13 mouse cellular contexts compared by ENCODE assay signal in genomic region chr7:141817355-141818075, GRCm38 (mm10). TPM values are rescaled to one million over a fixed set of nuclear protein-coding genes. Genes with fewer than 3 reads are reported as not detected.
A peak's percentile ranks its signal among the peaks of the same experiment; 100 is the strongest.
DNase-seq lines count a peak whose midpoint lies in the region; ATAC-seq and TF ChIP-seq lines count a peak whose summit lies in the region.
"Had no signal": no experiment of that assay in that cellular context is flagged by ENCODE, and none has a peak within 500 bp of the region (broad histone marks: within the 10 kb centered on the region; RNA-seq: fewer than 3 reads in every experiment).

No protein-coding gene starts in this region.

- no peak overlapping the region for H3K4me2 ChIP-seq in kidney, embryonic 16.5 days (replicated peaks; ENCODE audit: low read depth, low read length)
- H3K4me2 ChIP-seq: liver, embryonic 11.5 days had no signal

- 54% methylated on average over 11 of the region's 11 CpGs for WGBS in kidney, embryonic 16.5 days

- no peak for TF ChIP-seq CTCF in Patski (IDR thresholded peaks at IDR 0.05)

- CTCF ChIA-PET in Patski (lab: Charles Lee), result no interaction called here

- intact Hi-C loops in heart, postnatal 14 days (cut with DNase I), result no loop called here
- intact Hi-C loops in gastrocnemius, postnatal 14 days (cut with DNase I; ENCODE audit: low total_unique reads), result no loop called here

- no peaks in the 10 kb centered on the region for H3K9me3 ChIP-seq in kidney, embryonic 16.5 days (ENCODE audit: low read length)

- no peaks in the 10 kb centered on the region for H3K36me3 ChIP-seq in kidney, embryonic 16.5 days (ENCODE audit: insufficient read depth, low read length)

- peak; percentile 54 for ATAC-seq in Patski
- ATAC-seq in kidney, embryonic 16.5 days (ENCODE audit: low FRiP score, low TSS enrichment), result peak; percentile 51; the same call in 1 of the 2 replicates
- ATAC-seq: midbrain, embryonic 16.5 days had no signal

- H3K9ac ChIP-seq in kidney, embryonic 16.5 days (replicated peaks; ENCODE audit: low read length), result no peak overlapping the region

- H3K4me3 ChIP-seq in kidney, embryonic 16.5 days (ENCODE audit: low read length), result no peak overlapping the region

- no peaks in the 10 kb centered on the region for H3K27me3 ChIP-seq in Patski
- no peaks in the 10 kb centered on the region for H3K27me3 ChIP-seq in kidney, embryonic 16.5 days (ENCODE audit: insufficient read depth, low read length)

- in situ Hi-C loops in Patski (cut with MboI; ENCODE audit: low pct_unique_long_range_greater_than_20kb), result no loop called here

- POLR2A ChIA-PET in Patski (lab: Charles Lee), result interaction anchor here (1.4 kb wide), 1 partner anchor 19 kb away, joined by 3 read pairs; no protein-coding TSS in a partner anchor

- peak; percentile 11 to 14 for DNase-seq in heart, postnatal 14 days
- DNase-seq in heart, adult 8-10 months (ENCODE audit: low spot score), result no peak
- no peak for DNase-seq in Patski (ENCODE audit: low read depth, low spot score)
- DNase-seq in cerebellum, adult 9-11 months, result peak; percentile 6
- DNase-seq in gastrocnemius, postnatal 4 days (ENCODE audit: low spot score in 2 of 2), result no peak
- no peak for DNase-seq in gastrocnemius, postnatal 14 days
- DNase-seq in right cerebral cortex, postnatal 25 days, result no peak
- DNase-seq: layer of hippocampus, adult 9-11 months; right cerebral cortex, postnatal 14 days; thymus, adult 2 months had no signal

- H3K4me1 ChIP-seq in kidney, embryonic 16.5 days (ENCODE audit: insufficient read depth, low read length), result no peaks in the 10 kb centered on the region; the same call in 1 of the 2 replicates

- H3K27ac ChIP-seq in kidney, embryonic 16.5 days (ENCODE audit: low read length), result no peak overlapping the region

RNA-seq across cellular contexts. Expression of gene Muc5b, which starts 21.4 kb away (rescaled TPM):
- 1 to 10 TPM in 1 of 2 experiments, not detected in 1; 2.1 TPM for total RNA-seq in heart, postnatal 14 days (2021)
- under 1 TPM in 1 of 4 experiments, not detected in 3; 0.23 TPM for total RNA-seq in heart, adult 8-10 months (2022)
- polyA plus RNA-seq in Patski (2021), result not detected
- 0.02 TPM in 1 of 2 replicates, not detected in the other for polyA plus RNA-seq in kidney, embryonic 16.5 days (2015; fragmentation: Nextera tagmentation; extraction: Ambion mirVana)
- under 1 TPM; 0.02 to 0.21 TPM for total RNA-seq in gastrocnemius, postnatal 4 days (2021)
- total RNA-seq in gastrocnemius, postnatal 14 days (2021), result not detected
- polyA plus RNA-seq: liver, embryonic 11.5 days had no signal

RNA-seq across cellular contexts. Expression of gene Muc5ac, which starts 28.7 kb away (rescaled TPM):
- total RNA-seq in heart, postnatal 14 days (2021), result under 1 TPM in 1 of 2 experiments, not detected in 1; 0.02 TPM
- not detected for total RNA-seq in heart, adult 8-10 months (2022)
- polyA plus RNA-seq in Patski (2021), result under 0.01 TPM
- polyA plus RNA-seq in kidney, embryonic 16.5 days (2015; fragmentation: Nextera tagmentation; extraction: Ambion mirVana), result not detected in 2 replicates
- total RNA-seq in gastrocnemius, postnatal 4 days (2021), result not detected
- total RNA-seq in gastrocnemius, postnatal 14 days (2021), result not detected
- polyA plus RNA-seq: liver, embryonic 11.5 days; midbrain, embryonic 16.5 days had no signal

Comparison
In these comparisons a context has a peak if more than half of its experiments do, and no peak if none do; other contexts are left out.
1. DNase-seq: peak in heart, postnatal 14 days (2 of 2) and cerebellum, adult 9-11 months (single experiment); none in heart, adult 8-10 months (single experiment), Patski (single experiment), gastrocnemius, postnatal 4 days (0 of 2), gastrocnemius, postnatal 14 days (single experiment) and right cerebral cortex, postnatal 25 days (single experiment).